Mouse (Mus musculus): ENCODE measurements around the gene Zswim5. TPM values are rescaled to one million over a fixed set of nuclear protein-coding genes. Genes with fewer than 3 reads are reported as not detected.
A peak's percentile ranks its signal among the peaks of the same experiment; 100 is the strongest.

Zswim5 gene
- polyA plus RNA-seq, 1 experiment from 2014 or later: 0.44 TPM

DNA sequence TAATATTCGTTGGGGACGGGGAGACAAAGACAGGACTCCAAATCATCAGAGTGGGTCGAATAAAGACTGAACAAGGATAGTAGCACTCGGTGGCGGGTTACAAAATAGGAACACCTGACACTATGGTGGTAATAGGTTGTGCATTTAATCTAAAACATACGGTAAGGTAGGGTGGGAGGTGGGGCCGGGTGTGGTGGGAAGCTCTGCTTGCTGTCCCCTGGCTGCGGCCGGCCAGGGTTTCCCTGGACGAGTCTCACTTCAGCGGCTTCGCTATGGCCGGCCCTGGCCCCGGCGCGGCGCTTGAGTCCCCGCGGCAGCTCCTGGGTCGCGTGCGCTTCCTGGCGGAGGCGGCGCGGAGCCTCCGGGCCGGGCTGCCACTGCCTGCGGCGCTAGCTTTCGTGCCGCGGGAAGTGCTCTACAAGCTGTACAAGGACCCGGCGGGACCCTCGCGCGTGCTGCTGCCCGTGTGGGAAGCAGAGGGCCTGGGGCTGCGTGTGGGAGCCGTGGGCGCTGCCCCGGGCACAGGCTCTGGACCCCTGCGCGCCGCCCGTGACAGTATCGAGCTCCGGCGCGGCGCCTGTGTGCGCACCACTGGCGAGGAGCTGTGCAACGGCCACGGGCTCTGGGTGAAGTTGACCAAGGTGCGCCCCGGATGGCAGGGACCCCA lies 118.1 kb downstream of the Zswim5 start, which contains the start of gene Hectd3:
Gene Hectd3 (plus strand): TSS at position 187 of the 667 bp plus-strand sequence.
- H3K9me3 ChIP-seq (replicated peaks; ENCODE audit: control insufficient read depth, low read length): no peaks in the 10 kb centered on the region
- peak; percentile 58 for ATAC-seq (ENCODE audit: insufficient read depth, low FRiP score)
- no peaks in the 10 kb centered on the region for H3K27me3 ChIP-seq (ENCODE audit: control insufficient read depth, insufficient read depth, low read length)
- H3K4me2 ChIP-seq (ENCODE audit: low read depth, low read length): peak within 1 kb of the TSS; percentile 96
- H3K27ac ChIP-seq (ENCODE audit: low read length): peak within 1 kb of the TSS; percentile 44
- H3K9ac ChIP-seq (ENCODE audit: low read length): peak within 1 kb of the TSS; percentile 77
- WGBS: under 1% methylated on average over 56 of the region's 58 CpGs
- H3K36me3 ChIP-seq (ENCODE audit: control insufficient read depth, insufficient read depth, low read length): peaks cover 3% of the 10 kb centered on the region; the same call in 1 of the 2 replicates
- peaks cover 19% of the 10 kb centered on the region for H3K4me1 ChIP-seq (ENCODE audit: control insufficient read depth, insufficient read depth, low read length)
- H3K4me3 ChIP-seq (replicated peaks; ENCODE audit: low read length): peak within 1 kb of the TSS; percentile 68

- no peaks in the 10 kb centered on the region for H3K9me3 ChIP-seq (replicated peaks; ENCODE audit: control insufficient read depth, low read length)
- H3K4me2 ChIP-seq (ENCODE audit: low read depth, low read length): peak overlapping the region; percentile 96
- peak overlapping the region; percentile 75 for H3K9ac ChIP-seq (ENCODE audit: low read length)
- H3K36me3 ChIP-seq (ENCODE audit: control insufficient read depth, insufficient read depth, low read length): peaks cover 3% of the 10 kb centered on the region; the same call in 1 of the 2 replicates
- H3K27me3 ChIP-seq (ENCODE audit: control insufficient read depth, insufficient read depth, low read length): no peaks in the 10 kb centered on the region
- peak overlapping the region; percentile 44 for H3K27ac ChIP-seq (ENCODE audit: low read length)
- peak overlapping the region; percentile 68 for H3K4me3 ChIP-seq (replicated peaks; ENCODE audit: low read length)
- peaks cover 19% of the 10 kb centered on the region for H3K4me1 ChIP-seq (ENCODE audit: control insufficient read depth, insufficient read depth, low read length)
- 0 out of 2 replicates have a peak, but pooled peaks have one; percentile 20 for ATAC-seq (ENCODE audit: insufficient read depth, low FRiP score)
- under 1% methylated on average over 16 of the region's 16 CpGs for WGBS
Measured at GRCm38 (mm10) chr4:116995798-116996135, 118.6 kb downstream of the Zswim5 start.

- WGBS: 94% methylated on average over 17 of the region's 17 CpGs
- Histone ChIP-seq H3K9ac (ENCODE audit: low read length) (no peak overlapping the region), H3K27ac (ENCODE audit: low read length) (no peak overlapping the region), H3K27me3 (ENCODE audit: control insufficient read depth, insufficient read depth, low read length) (no peaks in the 10 kb centered on the region), H3K36me3 (ENCODE audit: control insufficient read depth, insufficient read depth, low read length) (peaks cover 8% of the 10 kb centered on the region), H3K4me2 (ENCODE audit: low read depth, low read length) (no peak overlapping the region), H3K4me3 (replicated peaks; ENCODE audit: low read length) (no peak overlapping the region), H3K9me3 (replicated peaks; ENCODE audit: control insufficient read depth, low read length) (no peaks in the 10 kb centered on the region), H3K4me1 (ENCODE audit: control insufficient read depth, insufficient read depth, low read length) (peaks cover 11% of the 10 kb centered on the region)
- no peak for ATAC-seq (ENCODE audit: insufficient read depth, low FRiP score)
Measured at GRCm38 (mm10) chr4:116999513-117000154, 122.5 kb downstream of the Zswim5 start.

- H3K4me2 ChIP-seq (ENCODE audit: low read depth, low read length): no peak overlapping the region
- H3K36me3 ChIP-seq (ENCODE audit: control insufficient read depth, insufficient read depth, low read length): peaks cover 8% of the 10 kb centered on the region
- H3K4me1 ChIP-seq (ENCODE audit: control insufficient read depth, insufficient read depth, low read length): no peaks in the 10 kb centered on the region
- H3K9ac ChIP-seq (ENCODE audit: low read length): no peak overlapping the region
- no peaks in the 10 kb centered on the region for H3K9me3 ChIP-seq (replicated peaks; ENCODE audit: control insufficient read depth, low read length)
- no peak overlapping the region for H3K27ac ChIP-seq (ENCODE audit: low read length)
- no peaks in the 10 kb centered on the region for H3K27me3 ChIP-seq (ENCODE audit: control insufficient read depth, insufficient read depth, low read length)
- WGBS: 91% methylated on average over 16 of the region's 16 CpGs
- ATAC-seq (ENCODE audit: insufficient read depth, low FRiP score): no peak
- H3K4me3 ChIP-seq (replicated peaks; ENCODE audit: low read length): no peak overlapping the region
Measured at GRCm38 (mm10) chr4:117001957-117002356, 124.8 kb downstream of the Zswim5 start.

DNA sequence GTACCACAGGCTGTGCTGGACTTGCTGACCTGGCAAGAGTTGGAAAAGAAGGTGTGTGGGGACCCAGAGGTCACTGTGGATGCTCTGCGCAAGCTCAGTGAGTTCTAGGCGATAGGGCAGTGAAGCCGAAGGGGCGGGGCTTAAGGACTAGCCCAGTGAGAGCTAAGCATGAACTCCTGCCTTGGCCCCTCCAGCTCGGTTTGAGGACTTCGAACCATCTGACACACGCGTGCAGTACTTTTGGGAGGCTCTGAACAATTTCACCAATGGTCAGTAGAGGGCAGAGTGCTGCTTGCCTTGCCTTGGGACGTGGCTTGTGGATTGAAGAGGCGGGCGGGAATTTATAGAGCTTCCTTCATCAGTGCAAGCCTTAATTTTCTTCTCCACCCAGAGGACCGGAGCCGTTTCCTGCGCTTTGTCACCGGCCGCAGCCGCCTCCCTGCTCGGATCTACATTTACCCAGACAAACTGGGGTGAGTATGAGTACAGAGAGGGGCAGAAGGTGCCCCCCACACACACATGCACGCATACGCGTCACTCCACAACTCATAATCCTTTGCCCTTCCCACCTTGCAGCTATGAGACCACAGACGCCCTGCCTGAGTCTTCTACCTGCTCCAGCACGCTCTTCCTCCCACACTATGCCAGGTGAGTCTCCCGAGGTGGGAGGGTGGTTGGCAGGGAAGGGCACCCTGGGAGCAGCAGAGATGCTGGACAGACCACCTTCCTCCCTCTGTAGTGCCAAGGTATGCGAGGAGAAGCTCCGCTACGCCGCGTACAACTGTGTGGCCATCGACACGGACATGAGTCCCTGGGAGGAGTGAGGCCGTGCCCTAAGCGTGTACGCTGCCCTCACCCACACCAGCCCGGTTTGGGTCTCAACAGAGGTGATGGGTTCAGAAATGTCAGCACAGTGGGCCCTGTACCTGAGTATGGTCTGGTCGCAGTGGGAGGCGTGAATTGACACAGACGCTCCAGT lies 125.7 kb downstream of the Zswim5 start:
- H3K4me3 ChIP-seq (replicated peaks; ENCODE audit: low read length): no peak overlapping the region
- H3K4me1 ChIP-seq (ENCODE audit: control insufficient read depth, insufficient read depth, low read length): no peaks in the 10 kb centered on the region
- no peaks in the 10 kb centered on the region for H3K9me3 ChIP-seq (replicated peaks; ENCODE audit: control insufficient read depth, low read length)
- WGBS: 55% methylated on average over 38 of the region's 38 CpGs
- H3K27me3 ChIP-seq (ENCODE audit: control insufficient read depth, insufficient read depth, low read length): no peaks in the 10 kb centered on the region
- H3K27ac ChIP-seq (ENCODE audit: low read length): no peak overlapping the region
- ATAC-seq (ENCODE audit: insufficient read depth, low FRiP score): peak; percentile 45; the same call in 1 of the 2 replicates
- H3K36me3 ChIP-seq (ENCODE audit: control insufficient read depth, insufficient read depth, low read length): peaks cover 8% of the 10 kb centered on the region
- H3K4me2 ChIP-seq (ENCODE audit: low read depth, low read length): peak overlapping the region; percentile 19; the same call in 1 of the 2 replicates
- no peak overlapping the region; the same call in 1 of the 2 replicates for H3K9ac ChIP-seq (ENCODE audit: low read length)

GRCm38 (mm10) chr4:117004649-117005048 lies 127.5 kb downstream of the Zswim5 start:
- Histone ChIP-seq H3K27me3 (ENCODE audit: control insufficient read depth, insufficient read depth, low read length) (no peaks in the 10 kb centered on the region), H3K27ac (ENCODE audit: low read length) (no peak overlapping the region), H3K4me3 (replicated peaks; ENCODE audit: low read length) (no peak overlapping the region), H3K36me3 (ENCODE audit: control insufficient read depth, insufficient read depth, low read length) (peaks cover 5% of the 10 kb centered on the region), H3K4me2 (ENCODE audit: low read depth, low read length) (no peak overlapping the region), H3K9me3 (replicated peaks; ENCODE audit: control insufficient read depth, low read length) (no peaks in the 10 kb centered on the region), H3K9ac (ENCODE audit: low read length) (no peak overlapping the region), H3K4me1 (ENCODE audit: control insufficient read depth, insufficient read depth, low read length) (no peaks in the 10 kb centered on the region)
- ATAC-seq (ENCODE audit: insufficient read depth, low FRiP score): no peak
- WGBS: 82% methylated on average over 4 of the region's 4 CpGs

GRCm38 (mm10) chr4:117005611-117006400 lies 128.6 kb downstream of the Zswim5 start:
- Histone ChIP-seq H3K4me2 (ENCODE audit: low read depth, low read length) (no peak overlapping the region), H3K4me1 (ENCODE audit: control insufficient read depth, insufficient read depth, low read length) (no peaks in the 10 kb centered on the region), H3K9me3 (replicated peaks; ENCODE audit: control insufficient read depth, low read length) (no peaks in the 10 kb centered on the region), H3K4me3 (replicated peaks; ENCODE audit: low read length) (no peak overlapping the region), H3K27me3 (ENCODE audit: control insufficient read depth, insufficient read depth, low read length) (no peaks in the 10 kb centered on the region), H3K9ac (ENCODE audit: low read length) (no peak overlapping the region), H3K27ac (ENCODE audit: low read length) (no peak overlapping the region), H3K36me3 (ENCODE audit: control insufficient read depth, insufficient read depth, low read length) (peaks cover 5% of the 10 kb centered on the region)
- WGBS: 76% methylated on average over 7 of the region's 7 CpGs
- no peak for ATAC-seq (ENCODE audit: insufficient read depth, low FRiP score)

DNA sequence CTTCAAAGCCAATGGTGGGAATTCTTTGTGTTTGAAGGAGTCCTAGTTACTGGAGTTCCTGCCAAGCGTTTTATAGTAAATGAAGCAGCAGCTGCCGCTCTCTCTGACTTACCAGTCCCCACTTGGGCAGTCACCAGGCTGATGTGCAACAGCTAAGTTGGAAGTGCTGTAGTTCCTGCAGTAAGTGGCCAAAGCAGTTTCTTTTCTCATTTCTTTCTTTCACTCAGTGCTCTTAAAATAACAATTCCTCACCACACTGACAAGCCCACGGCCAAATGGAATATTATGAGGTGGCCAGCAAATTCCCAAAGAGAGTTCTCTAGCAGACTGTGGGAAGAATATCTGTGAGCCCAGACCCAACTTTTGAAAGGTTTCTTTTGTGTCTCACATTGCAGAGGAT lies 129.9 kb downstream of the Zswim5 start:
- Histone ChIP-seq H3K27ac (ENCODE audit: low read length) (no peak overlapping the region), H3K9ac (ENCODE audit: low read length) (no peak overlapping the region), H3K4me2 (ENCODE audit: low read depth, low read length) (no peak overlapping the region), H3K4me3 (replicated peaks; ENCODE audit: low read length) (no peak overlapping the region), H3K27me3 (ENCODE audit: control insufficient read depth, insufficient read depth, low read length) (no peaks in the 10 kb centered on the region), H3K4me1 (ENCODE audit: control insufficient read depth, insufficient read depth, low read length) (no peaks in the 10 kb centered on the region), H3K9me3 (replicated peaks; ENCODE audit: control insufficient read depth, low read length) (no peaks in the 10 kb centered on the region), H3K36me3 (ENCODE audit: control insufficient read depth, insufficient read depth, low read length) (peaks cover 5% of the 10 kb centered on the region)
- WGBS: 60% methylated on average over 3 of the region's 3 CpGs
- ATAC-seq (ENCODE audit: insufficient read depth, low FRiP score): no peak
